Mouse (Mus musculus): ENCODE measurements around the gene Vsig8.
A peak's percentile ranks its signal among the peaks of the same experiment; 100 is the strongest.

Gene Vsig8

GRCm38 (mm10) chr1:172555638-172556037, at the start of gene Vsig8:
Gene Vsig8 (plus strand): TSS chr1:172555938.
- DNase-seq = no peak

GRCm38 (mm10) chr1:172507001-172507400, 48.7 kb upstream of the Vsig8 start:
- no peak for DNase-seq

- DNase-seq = no peak
Measured at GRCm38 (mm10) chr1:172507701-172508100, 48.0 kb upstream of the Vsig8 start.

- DNase-seq = no peak
Measured at GRCm38 (mm10) chr1:172508172-172508571, 47.6 kb upstream of the Vsig8 start.

GRCm38 (mm10) chr1:172509235-172509634, 46.5 kb upstream of the Vsig8 start:
- no peak for DNase-seq

GRCm38 (mm10) chr1:172509983-172510382, 45.8 kb upstream of the Vsig8 start:
- DNase-seq = no peak

- DNase-seq = no peak
Measured at GRCm38 (mm10) chr1:172510421-172510972, 45.2 kb upstream of the Vsig8 start.

- DNase-seq = no peak
Measured at GRCm38 (mm10) chr1:172512962-172513361, 42.8 kb upstream of the Vsig8 start.

GRCm38 (mm10) chr1:172513525-172514212, 42.1 kb upstream of the Vsig8 start:
- DNase-seq = no peak

GRCm38 (mm10) chr1:172514213-172514529, 41.6 kb upstream of the Vsig8 start:
- DNase-seq = no peak

GRCm38 (mm10) chr1:172514551-172515268, 41.0 kb upstream of the Vsig8 start:
- no peak for DNase-seq

GRCm38 (mm10) chr1:172515396-172515795, 40.3 kb upstream of the Vsig8 start:
- no peak for DNase-seq

GRCm38 (mm10) chr1:172518013-172518412, 37.7 kb upstream of the Vsig8 start:
- DNase-seq = no peak

GRCm38 (mm10) chr1:172519644-172520043, 36.1 kb upstream of the Vsig8 start:
- DNase-seq = no peak

GRCm38 (mm10) chr1:172520576-172521440, 34.9 kb upstream of the Vsig8 start, which contains the start of gene Cfap45:
Gene Cfap45 (plus strand): TSS chr1:172520801.
- DNase-seq = no peak

GRCm38 (mm10) chr1:172522524-172522923, 33.2 kb upstream of the Vsig8 start:
- DNase-seq = no peak

- DNase-seq = no peak
Measured at GRCm38 (mm10) chr1:172523699-172524101, 32.0 kb upstream of the Vsig8 start.

GRCm38 (mm10) chr1:172525027-172525764, 30.5 kb upstream of the Vsig8 start:
- no peak for DNase-seq

- no peak for DNase-seq
Measured at GRCm38 (mm10) chr1:172525971-172526370, 29.8 kb upstream of the Vsig8 start.

- no peak for DNase-seq
Measured at GRCm38 (mm10) chr1:172526380-172527081, 29.2 kb upstream of the Vsig8 start.

- DNase-seq = no peak
Measured at GRCm38 (mm10) chr1:172527431-172527830, 28.3 kb upstream of the Vsig8 start.

- DNase-seq = peak; percentile 90
Measured at GRCm38 (mm10) chr1:172528701-172529100, 27.0 kb upstream of the Vsig8 start.
